Mouse (Mus musculus) layer of hippocampus, postnatal 36 days (tissue): ENCODE results near the gene Mrps18b. TPM values are rescaled to one million over a fixed set of nuclear protein-coding genes. Genes with fewer than 3 reads are reported as not detected.
"Not testable (repeated sequence)": the region's sequence is repeated elsewhere in the genome, so short reads cannot be mapped to it uniquely, and the experiment has no call there.

Source experiments
- DNase-seq, 2 experiments: peaks; one replicate each; pipeline ENCODE4 v3.0.0; 2022
- total RNA-seq, 2 experiments: library from RNA; stranded (reverse); gene quantifications; 2 replicates each; pipeline ENCODE4 v1.2.3; 2021

Mrps18b gene
- 10 to 100 TPM; 37.0 to 39.3 TPM for total RNA-seq

- DNase-seq: peak; percentile 99
Observed at GRCm38 (mm10) chr17:35916297-35917142, at the start of gene Mrps18b, which contains the start of gene Ppp1r10. Gene Mrps18b, minus strand, starts transcription at chr17:35916389. Gene Ppp1r10, plus strand, starts transcription at chr17:35916434.

- DNase-seq: no peak
Observed at GRCm38 (mm10) chr17:35963279-35963678, 47.1 kb upstream of the Mrps18b start.

GRCm38 (mm10) chr17:35958533-35959223 lies 42.5 kb upstream of the Mrps18b start:
- DNase-seq: no peak

- DNase-seq: no peak
Observed at GRCm38 (mm10) chr17:35954665-35955064, 38.5 kb upstream of the Mrps18b start.

- not testable (repeated sequence) for DNase-seq
Observed at GRCm38 (mm10) chr17:35952559-35952958, 36.4 kb upstream of the Mrps18b start.

- not testable (repeated sequence) for DNase-seq
Observed at GRCm38 (mm10) chr17:35950946-35951345, 34.8 kb upstream of the Mrps18b start.

GRCm38 (mm10) chr17:35939941-35940340 lies 23.8 kb upstream of the Mrps18b start:
- no peak for DNase-seq

- DNase-seq: no peak
Observed at GRCm38 (mm10) chr17:35939108-35939507, 22.9 kb upstream of the Mrps18b start.

- peak in 1 of 2 experiments; percentile 35 for DNase-seq
Observed at GRCm38 (mm10) chr17:35937700-35938348, 21.6 kb upstream of the Mrps18b start.

GRCm38 (mm10) chr17:35935763-35936162 lies 19.6 kb upstream of the Mrps18b start:
- DNase-seq: not testable (repeated sequence)

- no peak for DNase-seq
Observed at GRCm38 (mm10) chr17:35932608-35933007, 16.4 kb upstream of the Mrps18b start.

GRCm38 (mm10) chr17:35930627-35931026 lies 14.4 kb upstream of the Mrps18b start:
- DNase-seq: no peak

GRCm38 (mm10) chr17:35929534-35929933 lies 13.3 kb upstream of the Mrps18b start:
- DNase-seq: no peak

- no peak for DNase-seq
Observed at GRCm38 (mm10) chr17:35927471-35927870, 11.3 kb upstream of the Mrps18b start.

- no peak for DNase-seq
Observed at GRCm38 (mm10) chr17:35923281-35923680, 7.1 kb upstream of the Mrps18b start.

GRCm38 (mm10) chr17:35922566-35922965 lies 6.4 kb upstream of the Mrps18b start:
- no peak for DNase-seq

- DNase-seq: no peak
Observed at GRCm38 (mm10) chr17:35921710-35922109, 5.5 kb upstream of the Mrps18b start.

- no peak for DNase-seq
Observed at GRCm38 (mm10) chr17:35920862-35921562, 4.8 kb upstream of the Mrps18b start.

- no peak for DNase-seq
Observed at GRCm38 (mm10) chr17:35920384-35920783, 4.2 kb upstream of the Mrps18b start.

GRCm38 (mm10) chr17:35919864-35920301 lies 3.7 kb upstream of the Mrps18b start:
- DNase-seq: no peak

GRCm38 (mm10) chr17:35919060-35919715 lies 3.0 kb upstream of the Mrps18b start:
- peak; percentile 90 to 91 for DNase-seq
